ENCODE assay signal across 8 mouse cellular contexts in the genomic region with DNA sequence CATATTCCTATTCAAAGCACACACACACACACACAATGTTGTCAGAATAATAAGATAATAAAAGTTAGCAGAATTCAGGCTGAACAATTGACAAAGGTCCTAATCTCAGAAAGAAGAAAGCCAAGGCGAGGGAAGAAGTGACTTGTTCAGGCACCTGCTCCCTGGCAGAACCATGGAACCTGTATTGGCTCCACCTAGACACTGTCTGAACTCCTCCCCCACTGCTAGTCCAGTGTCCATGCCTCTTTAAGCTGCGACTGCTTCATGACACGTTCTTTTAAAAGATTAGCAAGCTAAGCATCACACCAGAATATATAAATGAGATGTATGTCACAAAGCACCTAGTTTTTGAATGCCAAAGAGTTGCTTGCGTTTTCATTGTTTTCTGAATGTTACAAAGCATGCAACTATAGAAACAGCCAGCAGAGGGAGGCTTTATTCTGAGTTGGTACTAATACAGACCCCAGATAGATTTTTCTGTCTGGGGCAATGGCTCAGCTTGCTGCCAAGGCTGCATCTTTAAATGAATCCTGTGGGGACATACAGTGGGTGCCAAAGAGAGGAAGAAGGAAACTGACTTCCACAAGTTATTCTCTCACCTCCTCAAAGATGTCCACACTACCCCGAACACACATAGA. TPM values are rescaled to one million over a fixed set of nuclear protein-coding genes. Genes with fewer than 3 reads are reported as not detected.
DNase-seq lines count a peak whose midpoint lies in the region; ATAC-seq and TF ChIP-seq lines count a peak whose summit lies in the region.

No protein-coding gene starts in this region.

- peak; percentile 83 for TF ChIP-seq CTCF in stomach, postnatal 0 days (IDR thresholded peaks at IDR 0.05; ENCODE audit: low read depth)

- H3K9me3 ChIP-seq in forebrain, embryonic 16.5 days (ENCODE audit: control insufficient read depth, low read length), result no peaks in the 10 kb centered on the region
- no peaks in the 10 kb centered on the region for H3K9me3 ChIP-seq in kidney, embryonic 16.5 days (ENCODE audit: low read length)
- H3K9me3 ChIP-seq in stomach, postnatal 0 days (ENCODE audit: control insufficient read depth, low read length), result no peaks in the 10 kb centered on the region

- no peak for ATAC-seq in CD4-positive, CD25-positive, alpha-beta regulatory T cell, adult 4 months
- ATAC-seq in forebrain, embryonic 16.5 days, result peak; percentile 81
- ATAC-seq in kidney, embryonic 16.5 days (ENCODE audit: low FRiP score, low TSS enrichment), result peak; percentile 84; the same call in 1 of the 2 replicates
- ATAC-seq in megakaryocyte, adult 5-6 weeks (ENCODE audit: poor library complexity, severe bottlenecking), result peak; percentile 47; the same call in 1 of the 2 replicates
- peak; percentile 71 for ATAC-seq in stomach, postnatal 0 days (ENCODE audit: low FRiP score, low TSS enrichment)

- peaks cover 3% of the 10 kb centered on the region for H3K4me1 ChIP-seq in forebrain, embryonic 16.5 days (replicated peaks; ENCODE audit: control insufficient read depth, insufficient read depth, low read length)
- H3K4me1 ChIP-seq in kidney, embryonic 16.5 days (ENCODE audit: insufficient read depth, low read length), result peaks cover 3% of the 10 kb centered on the region; the same call in 1 of the 2 replicates
- H3K4me1 ChIP-seq in stomach, postnatal 0 days (replicated peaks; ENCODE audit: control insufficient read depth, insufficient read depth), result no peaks in the 10 kb centered on the region

- peak overlapping the region; percentile 30; the same call in 1 of the 2 replicates for H3K4me2 ChIP-seq in forebrain, embryonic 16.5 days (ENCODE audit: low read length)
- H3K4me2 ChIP-seq in kidney, embryonic 16.5 days (replicated peaks; ENCODE audit: low read depth, low read length), result no peak overlapping the region
- H3K4me2 ChIP-seq in stomach, postnatal 0 days (replicated peaks; ENCODE audit: low read depth), result 0 out of 2 replicates have a peak overlapping the region, but pooled peaks have one; percentile 27

- WGBS in forebrain, embryonic 16.5 days, result 24% methylated on average over 5 of the region's 5 CpGs
- WGBS in kidney, embryonic 16.5 days, result 31% methylated on average over 5 of the region's 5 CpGs
- WGBS in stomach, postnatal 0 days, result 26% methylated on average over 5 of the region's 5 CpGs

- no peaks in the 10 kb centered on the region for H3K27me3 ChIP-seq in forebrain, embryonic 16.5 days (replicated peaks; ENCODE audit: control insufficient read depth, insufficient read depth, low read length)
- H3K27me3 ChIP-seq in kidney, embryonic 16.5 days (ENCODE audit: insufficient read depth, low read length), result no peaks in the 10 kb centered on the region
- H3K27me3 ChIP-seq in stomach, postnatal 0 days (ENCODE audit: control insufficient read depth, insufficient read depth, low read length), result no peaks in the 10 kb centered on the region

- H3K4me3 ChIP-seq in forebrain, embryonic 16.5 days (replicated peaks; ENCODE audit: low read length), result no peak overlapping the region
- H3K4me3 ChIP-seq in kidney, embryonic 16.5 days (ENCODE audit: low read length), result no peak overlapping the region
- no peak overlapping the region for H3K4me3 ChIP-seq in stomach, postnatal 0 days (ENCODE audit: low read depth, low read length)

- no peaks in the 10 kb centered on the region for H3K36me3 ChIP-seq in forebrain, embryonic 16.5 days (ENCODE audit: control insufficient read depth, insufficient read depth)
- no peaks in the 10 kb centered on the region for H3K36me3 ChIP-seq in kidney, embryonic 16.5 days (ENCODE audit: insufficient read depth, low read length)
- no peaks in the 10 kb centered on the region for H3K36me3 ChIP-seq in stomach, postnatal 0 days (ENCODE audit: control insufficient read depth, insufficient read depth, low read length)

- DNase-seq in CD4-positive, CD25-positive, alpha-beta regulatory T cell, adult 2 months (ENCODE audit: low read depth, low spot score), result peak; percentile 7
- peak; percentile 35 for DNase-seq in ovary, postnatal 14 days (ENCODE audit: low spot score)
- DNase-seq in ovary, postnatal 10 days (ENCODE audit: low spot score), result no peak
- no peak for DNase-seq in stomach, postnatal 0 days (ENCODE audit: low spot score)

- no peak overlapping the region for H3K27ac ChIP-seq in forebrain, embryonic 16.5 days (ENCODE audit: low read length)
- H3K27ac ChIP-seq in kidney, embryonic 16.5 days (ENCODE audit: low read length), result no peak overlapping the region
- H3K27ac ChIP-seq in stomach, postnatal 0 days (replicated peaks), result no peak overlapping the region

- no peak overlapping the region for H3K9ac ChIP-seq in forebrain, embryonic 16.5 days (replicated peaks; ENCODE audit: low read depth, low read length)
- no peak overlapping the region for H3K9ac ChIP-seq in kidney, embryonic 16.5 days (replicated peaks; ENCODE audit: low read length)
- no peak overlapping the region for H3K9ac ChIP-seq in stomach, postnatal 0 days (ENCODE audit: low read length)

- TF ChIP-seq EP300 in stomach, postnatal 0 days (optimal IDR thresholded peaks at IDR 0.05), result no peak

RNA-seq across cellular contexts. Expression of gene Grb14, which starts 59.4 kb away (rescaled TPM):
- not detected for polyA plus RNA-seq in CD4-positive, CD25-positive, alpha-beta regulatory T cell, adult 4 months (2017; shearing (Covaris generic))
- polyA plus RNA-seq in forebrain, embryonic 16.5 days (2015; fragmentation: Nextera tagmentation; extraction: Ambion mirVana), result 25.3 and 30.7 TPM in 2 replicates
- polyA plus RNA-seq in kidney, embryonic 16.5 days (2015; fragmentation: Nextera tagmentation; extraction: Ambion mirVana), result 34.4 and 35.6 TPM in 2 replicates
- total RNA-seq in megakaryocyte, adult 5-6 weeks (2015), result 9.0 and 12.2 TPM in 2 replicates
- 5.0 and 5.8 TPM in 2 replicates for total RNA-seq in megakaryocyte, adult 5-6 weeks (2017)
- polyA plus RNA-seq in stomach, postnatal 0 days (2015; fragmentation: Nextera tagmentation; extraction: Ambion mirVana), result 12.2 and 13.1 TPM in 2 replicates

Comparison
In these comparisons a context has a peak if more than half of its experiments do, and no peak if none do; other contexts are left out.
1. DNase-seq: peak in CD4-positive, CD25-positive, alpha-beta regulatory T cell, adult 2 months (single experiment) and ovary, postnatal 14 days (single experiment); none in ovary, postnatal 10 days (single experiment) and stomach, postnatal 0 days (single experiment).
2. RNA of gene Grb14, which starts 59.4 kb away (polyA plus RNA-seq): 34.4 to 35.6 TPM in kidney, embryonic 16.5 days, 25.3 to 30.7 TPM in forebrain, embryonic 16.5 days and 12.2 to 13.1 TPM in stomach, postnatal 0 days; not detected in CD4-positive, CD25-positive, alpha-beta regulatory T cell, adult 4 months; every median in the first group is over 10 times any median in the second.